8 mouse cellular contexts compared by ENCODE assay signal in genomic region chr7:127745652-127746493, GRCm38 (mm10). TPM values are rescaled to one million over a fixed set of nuclear protein-coding genes. Genes with fewer than 3 reads are reported as not detected.
DNase-seq lines count a peak whose midpoint lies in the region; ATAC-seq and TF ChIP-seq lines count a peak whose summit lies in the region.

No protein-coding gene starts in this region.

- peaks cover 29% of the 10 kb centered on the region for H3K36me3 ChIP-seq in hindbrain, embryonic 13.5 days

- peak overlapping the region; percentile 89 for H3K27ac ChIP-seq in hindbrain, embryonic 13.5 days

- peaks cover 27% of the 10 kb centered on the region for H3K4me1 ChIP-seq in hindbrain, embryonic 13.5 days (replicated peaks)

- peak overlapping the region; percentile 98 for H3K4me3 ChIP-seq in hindbrain, embryonic 13.5 days

- under 1% methylated on average over 39 of the region's 39 CpGs for WGBS in hindbrain, embryonic 13.5 days

- POLR2A ChIA-PET in Patski (lab: Charles Lee): interaction anchor here (0.6 to 1.2 kb wide), 2 partner anchors 28 to 71 kb away, joined by 3 to 4 read pairs; no protein-coding TSS in a partner anchor

- no peaks in the 10 kb centered on the region for H3K9me3 ChIP-seq in hindbrain, embryonic 13.5 days

- peak; percentile 73 for ATAC-seq in Patski
- ATAC-seq in hindbrain, embryonic 13.5 days (ENCODE audit: low FRiP score): peak; percentile 93

- CTCF ChIA-PET in Patski (lab: Charles Lee): interaction anchor here (1.7 to 2.9 kb wide), 3 partner anchors 24 to 72 kb away, joined by 4 to 33 read pairs (median 5); no protein-coding TSS in a partner anchor

- TF ChIP-seq CTCF in Patski (IDR thresholded peaks at IDR 0.05): no peak

- peak overlapping the region; percentile 92 for H3K4me2 ChIP-seq in hindbrain, embryonic 13.5 days

- H3K27me3 ChIP-seq in Patski: no peaks in the 10 kb centered on the region
- H3K27me3 ChIP-seq in hindbrain, embryonic 13.5 days: no peaks in the 10 kb centered on the region

- peak; percentile 99 for DNase-seq in Patski (ENCODE audit: low read depth, low spot score)
- DNase-seq in cerebellum, postnatal 14 days: peak; percentile 96 to 97
- DNase-seq in frontal cortex, postnatal 14 days (ENCODE audit: low spot score in 2 of 2): peak; percentile 93 to 99
- DNase-seq in layer of hippocampus, postnatal 25 days (ENCODE audit: extremely low spot score in 1 of 2, low spot score in 1 of 2): peak; percentile 74 to 88
- DNase-seq in lung, postnatal 25 days (ENCODE audit: low spot score): peak; percentile 99
- peak; percentile 100 for DNase-seq in retina, postnatal 1 day
- DNase-seq in urinary bladder, adult 18-20 months (ENCODE audit: low spot score in 2 of 2): peak; percentile 82 to 97

- peak overlapping the region; percentile 98 for H3K9ac ChIP-seq in hindbrain, embryonic 13.5 days

- in situ Hi-C loops in Patski (cut with MboI; ENCODE audit: low pct_unique_long_range_greater_than_20kb): no loop called here

RNA-seq across cellular contexts. Expression of gene Fbxl19, which starts 1.5 kb away (rescaled TPM):
- polyA plus RNA-seq in Patski (2021): 38.6 TPM
- polyA plus RNA-seq in hindbrain, embryonic 13.5 days (2015; fragmentation: Nextera tagmentation; extraction: Ambion mirVana): 9.0 and 9.3 TPM in 2 replicates
- total RNA-seq in layer of hippocampus, postnatal 25 days (2021): 10 to 100 TPM; 63.4 to 66.7 TPM

RNA-seq across cellular contexts. Expression of gene Ctf2, which starts 13.9 kb away (rescaled TPM):
- polyA plus RNA-seq in Patski (2021): 0.09 TPM
- polyA plus RNA-seq in hindbrain, embryonic 13.5 days (2015; fragmentation: Nextera tagmentation; extraction: Ambion mirVana): 0.18 TPM in 1 of 2 replicates, not detected in the other
- total RNA-seq in layer of hippocampus, postnatal 25 days (2021): not detected

RNA-seq across cellular contexts. Expression of gene Orai3, which starts 23.7 kb away (rescaled TPM):
- 25.8 TPM for polyA plus RNA-seq in Patski (2021)
- polyA plus RNA-seq in hindbrain, embryonic 13.5 days (2015; fragmentation: Nextera tagmentation; extraction: Ambion mirVana): 8.0 and 9.1 TPM in 2 replicates
- total RNA-seq in layer of hippocampus, postnatal 25 days (2021): 10 to 100 TPM; 28.7 to 33.2 TPM

RNA-seq across cellular contexts. Expression of gene Setd1a, which starts 30.6 kb away (rescaled TPM):
- polyA plus RNA-seq in Patski (2021): 30.0 TPM
- polyA plus RNA-seq in hindbrain, embryonic 13.5 days (2015; fragmentation: Nextera tagmentation; extraction: Ambion mirVana): 17.8 and 20.9 TPM in 2 replicates
- total RNA-seq in layer of hippocampus, postnatal 25 days (2021): 10 to 100 TPM; 35.1 to 50.0 TPM

RNA-seq across cellular contexts. Expression of gene Ctf1, which starts 33.3 kb away (rescaled TPM):
- 10.8 TPM for polyA plus RNA-seq in Patski (2021)
- 2.8 and 3.3 TPM in 2 replicates for polyA plus RNA-seq in hindbrain, embryonic 13.5 days (2015; fragmentation: Nextera tagmentation; extraction: Ambion mirVana)
- total RNA-seq in layer of hippocampus, postnatal 25 days (2021): 1 to 10 TPM; 2.4 TPM

Comparison
In these comparisons a context has a peak if more than half of its experiments do, and no peak if none do; other contexts are left out.
1. Peak in every context shown above with its lines: DNase-seq, ATAC-seq, H3K4me3 ChIP-seq and H3K27ac ChIP-seq.